Mouse (Mus musculus) frontal cortex, postnatal 36 days (tissue): ENCODE results near the gene Ahsg.
"Not testable (repeated sequence)": the region's sequence is repeated elsewhere in the genome, so short reads cannot be mapped to it uniquely, and the experiment has no call there.

Source experiments
- DNase-seq, 2 experiments: peaks; one replicate each; pipeline ENCODE4 v3.0.0; 2022; ENCODE audit warnings: low spot score in 2 of 2

The Ahsg gene

DNA sequence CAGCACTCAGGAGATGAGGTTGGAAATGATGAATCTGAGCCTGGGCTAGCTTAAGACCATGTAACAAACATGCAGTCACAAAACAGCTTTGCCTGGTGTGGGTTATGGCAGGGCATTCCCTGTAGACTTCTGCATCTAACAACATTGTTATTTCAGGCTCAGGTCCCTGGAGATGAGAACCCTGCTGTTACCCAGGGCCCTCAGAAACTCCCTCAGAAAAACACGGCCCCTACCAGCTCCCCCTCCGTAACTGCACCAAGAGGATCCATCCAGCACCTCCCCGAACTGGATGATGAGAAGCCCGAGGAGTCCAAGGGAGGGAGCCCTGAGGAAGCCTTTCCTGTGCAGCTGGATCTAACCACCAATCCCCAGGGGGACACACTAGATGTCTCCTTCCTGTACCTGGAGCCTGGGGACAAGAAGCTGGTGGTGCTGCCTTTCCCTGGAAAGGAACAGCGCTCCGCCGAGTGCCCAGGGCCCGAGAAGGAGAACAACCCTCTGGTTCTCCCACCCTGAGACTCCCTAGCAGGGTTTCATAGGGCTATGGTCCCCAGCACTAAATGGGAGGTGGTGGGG lies 48.1 kb downstream of the Ahsg start:
- no peak for DNase-seq

DNA sequence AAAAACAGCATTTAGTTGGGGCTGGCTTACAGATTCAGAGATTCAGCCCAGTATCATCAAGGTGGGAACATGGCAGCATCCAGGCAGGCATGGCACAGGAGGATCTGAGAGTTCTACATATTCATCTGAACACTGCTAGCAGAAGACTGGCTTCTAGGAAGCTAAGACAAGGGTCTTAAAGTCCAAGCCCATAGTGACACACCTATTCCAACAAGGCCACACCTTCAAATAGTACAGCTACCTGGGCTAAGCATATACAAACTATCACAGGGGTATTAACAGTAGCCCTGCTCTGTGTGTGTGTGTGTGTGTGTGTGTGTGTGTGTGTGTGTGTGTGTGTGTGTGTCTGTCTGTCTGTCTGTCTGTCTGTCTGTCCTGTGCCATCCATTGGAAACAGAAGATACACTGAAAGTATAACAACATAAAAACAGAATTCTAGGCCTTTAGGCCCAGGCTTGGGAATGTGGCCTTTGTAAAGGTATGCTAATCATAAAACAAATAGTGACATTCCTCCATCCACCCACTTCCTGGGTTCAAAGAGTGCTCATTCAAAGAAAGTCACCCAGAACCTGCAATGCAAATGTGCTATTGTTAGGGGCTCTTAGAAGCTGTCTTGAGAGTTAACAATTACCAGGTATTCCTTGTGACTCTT lies 50.9 kb downstream of the Ahsg start:
- DNase-seq, result not testable (repeated sequence)

DNA sequence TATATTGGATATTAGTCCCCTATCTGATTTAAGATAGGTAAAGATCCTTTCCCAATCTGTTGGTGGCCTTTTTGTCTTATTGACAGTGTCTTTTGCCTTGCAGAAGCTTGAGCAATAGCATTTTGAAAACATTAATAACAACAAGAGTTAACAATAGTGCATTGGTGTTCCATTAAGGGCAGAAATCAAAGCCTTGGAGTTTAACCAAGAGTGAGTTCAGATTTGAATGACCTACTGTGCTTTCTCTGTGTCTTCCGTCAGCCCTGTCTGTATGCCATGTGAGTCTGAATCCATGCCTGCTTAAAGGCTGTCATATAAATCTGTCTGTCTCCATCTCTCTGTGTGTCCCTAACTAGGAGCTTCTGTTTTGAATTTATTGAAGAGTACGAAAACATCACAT lies 56.3 kb downstream of the Ahsg start:
- DNase-seq, result no peak
